In the genomic region with DNA sequence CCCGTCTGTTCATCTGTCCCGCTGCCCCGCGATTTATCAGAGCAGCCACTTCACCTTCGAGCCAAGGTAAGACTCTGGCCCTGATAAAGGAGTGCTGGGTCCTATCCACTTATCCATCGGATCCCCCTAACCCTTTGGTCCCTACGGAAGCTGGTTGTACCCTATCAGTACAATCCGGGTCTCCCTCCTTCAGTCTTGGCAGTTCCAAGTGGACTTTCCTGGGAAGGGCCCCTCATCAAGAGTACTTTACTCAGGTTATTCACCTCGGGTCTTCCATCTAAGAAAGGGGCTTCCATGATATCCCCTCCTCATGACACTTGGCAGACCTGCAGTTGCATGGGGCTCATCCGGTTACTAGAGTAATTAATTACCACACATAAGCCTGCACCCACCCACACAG, we compare ENCODE assay signal across 8 mouse cellular contexts. TPM values are rescaled to one million over a fixed set of nuclear protein-coding genes. Genes with fewer than 3 reads are reported as not detected.
A peak's percentile ranks its signal among the peaks of the same experiment; 100 is the strongest.
DNase-seq lines count a peak whose midpoint lies in the region; ATAC-seq and TF ChIP-seq lines count a peak whose summit lies in the region.

No protein-coding gene starts in this region.

- peak; percentile 18; the same call in 1 of the 2 replicates for ATAC-seq in hindbrain, embryonic 12.5 days (ENCODE audit: low FRiP score)
- ATAC-seq in midbrain, embryonic 12.5 days (ENCODE audit: low FRiP score, low read depth), result no peak
- ATAC-seq in cerebellum, adult (ENCODE audit: insufficient number of reproducible peaks, low FRiP score, low TSS enrichment), result no peak

- peak overlapping the region; percentile 50 for H3K4me3 ChIP-seq in kidney, adult 2 months (ENCODE audit: insufficient read depth, low read depth, low read length)
- H3K4me3 ChIP-seq in cortical plate, adult 2 months (ENCODE audit: insufficient read depth, low read length), result peak overlapping the region; percentile 41
- peak overlapping the region; percentile 51 for H3K4me3 ChIP-seq in hindbrain, embryonic 12.5 days
- peak overlapping the region; percentile 55 for H3K4me3 ChIP-seq in midbrain, embryonic 12.5 days
- H3K4me3 ChIP-seq in thymus, adult 2 months (ENCODE audit: control insufficient read depth, insufficient read depth, low read length), result no peak overlapping the region

- no peaks in the 10 kb centered on the region for H3K9me3 ChIP-seq in hindbrain, embryonic 12.5 days (replicated peaks)
- no peaks in the 10 kb centered on the region for H3K9me3 ChIP-seq in midbrain, embryonic 12.5 days

- no peak for TF ChIP-seq POLR2A in kidney, adult 2 months (IDR thresholded peaks at IDR 0.05; ENCODE audit: low read depth, low read length)
- no peak for TF ChIP-seq POLR2A in cortical plate, adult 2 months (IDR thresholded peaks at IDR 0.05; ENCODE audit: extremely low read depth, insufficient read depth, low read length)
- TF ChIP-seq POLR2A in thymus, adult 2 months (IDR thresholded peaks at IDR 0.05; ENCODE audit: control insufficient read depth, extremely low read depth, insufficient read depth, low read length, poor library complexity), result no peak

- H3K27ac ChIP-seq in kidney, adult 2 months (ENCODE audit: insufficient read depth, low read depth, low read length), result peak overlapping the region; percentile 81
- H3K27ac ChIP-seq in cortical plate, adult 2 months (ENCODE audit: insufficient read depth, low read length), result peak overlapping the region; percentile 63
- peak overlapping the region; percentile 1; the same call in 1 of the 2 replicates for H3K27ac ChIP-seq in hindbrain, embryonic 12.5 days
- H3K27ac ChIP-seq in midbrain, embryonic 12.5 days (replicated peaks), result no peak overlapping the region
- no peak overlapping the region for H3K27ac ChIP-seq in thymus, adult 2 months (ENCODE audit: control insufficient read depth, insufficient read depth, low read length)

- no peaks in the 10 kb centered on the region for H3K27me3 ChIP-seq in kidney, adult 2 months (replicated peaks; ENCODE audit: control insufficient read depth, insufficient read depth, low read length)
- H3K27me3 ChIP-seq in hindbrain, embryonic 12.5 days, result peaks cover 16% of the 10 kb centered on the region
- peaks cover 30% of the 10 kb centered on the region for H3K27me3 ChIP-seq in midbrain, embryonic 12.5 days
- peaks cover 7% of the 10 kb centered on the region; the same call in 1 of the 2 replicates for H3K27me3 ChIP-seq in thymus, adult 2 months (ENCODE audit: control insufficient read depth, insufficient read depth, low read length)

- H3K4me2 ChIP-seq in hindbrain, embryonic 12.5 days (replicated peaks), result peak overlapping the region; percentile 77
- peak overlapping the region; percentile 72 for H3K4me2 ChIP-seq in midbrain, embryonic 12.5 days (replicated peaks)

- no peaks in the 10 kb centered on the region for H3K36me3 ChIP-seq in kidney, adult 2 months (ENCODE audit: control insufficient read depth, insufficient read depth, low read length)
- no peaks in the 10 kb centered on the region for H3K36me3 ChIP-seq in hindbrain, embryonic 12.5 days
- no peaks in the 10 kb centered on the region for H3K36me3 ChIP-seq in midbrain, embryonic 12.5 days
- no peaks in the 10 kb centered on the region for H3K36me3 ChIP-seq in thymus, adult 2 months (ENCODE audit: control insufficient read depth, insufficient read depth, low read length)

- 15% methylated on average over 10 of the region's 10 CpGs for WGBS in kidney, adult 2 months
- WGBS in hindbrain, embryonic 12.5 days, result 22% methylated on average over 10 of the region's 10 CpGs
- WGBS in midbrain, embryonic 12.5 days, result 18% methylated on average over 10 of the region's 10 CpGs
- WGBS in thymus, adult 2 months, result 29% methylated on average over 10 of the region's 10 CpGs

- no peak for DNase-seq in kidney, adult 2 months
- DNase-seq in kidney, postnatal 4 days, result no peak
- no peak for DNase-seq in thymus, adult 2 months
- DNase-seq in spleen, adult 12 weeks (ENCODE audit: low spot score), result no peak

- H3K9ac ChIP-seq in hindbrain, embryonic 12.5 days, result peak overlapping the region; percentile 59
- peak overlapping the region; percentile 50 for H3K9ac ChIP-seq in midbrain, embryonic 12.5 days (replicated peaks)

- TF ChIP-seq CTCF in kidney, adult 2 months (conservative IDR thresholded peaks at IDR 0.05; ENCODE audit: insufficient read depth, insufficient read length, low read depth, low read length), result no peak
- TF ChIP-seq CTCF in cortical plate, adult 2 months (IDR thresholded peaks at IDR 0.05; ENCODE audit: extremely low read depth, insufficient read depth, low read length), result no peak
- no peak for TF ChIP-seq CTCF in thymus, adult 2 months (IDR thresholded peaks at IDR 0.05; ENCODE audit: borderline replicate concordance, control insufficient read depth, extremely low read depth, insufficient read depth, low read length, poor library complexity)

- H3K4me1 ChIP-seq in kidney, adult 2 months (ENCODE audit: control insufficient read depth, insufficient read depth, low read length), result no peaks in the 10 kb centered on the region
- peaks cover 2% of the 10 kb centered on the region; the same call in 1 of the 2 replicates for H3K4me1 ChIP-seq in cortical plate, adult 2 months (ENCODE audit: control insufficient read depth, insufficient read depth, low read length)
- peaks cover 20% of the 10 kb centered on the region for H3K4me1 ChIP-seq in hindbrain, embryonic 12.5 days
- peaks cover 25% of the 10 kb centered on the region for H3K4me1 ChIP-seq in midbrain, embryonic 12.5 days
- peaks cover 3% of the 10 kb centered on the region for H3K4me1 ChIP-seq in thymus, adult 2 months (replicated peaks; ENCODE audit: control insufficient read depth, insufficient read depth, low read length)

RNA-seq across cellular contexts. Expression of a gene that starts 0.4 kb away (rescaled TPM):
- polyA plus RNA-seq in kidney, adult 2 months (2012; rRNA removed), result 17.0 and 17.1 TPM in 2 replicates
- polyA plus RNA-seq in cortical plate, adult 2 months (2012; rRNA removed), result 96.8 and 102 TPM in 2 replicates
- 0.53 and 0.83 TPM in 2 replicates for polyA plus RNA-seq in hindbrain, embryonic 12.5 days (2016; fragmentation: Nextera tagmentation; extraction: Ambion mirVana)
- polyA plus RNA-seq in midbrain, embryonic 12.5 days (2016; fragmentation: Nextera tagmentation; extraction: Ambion mirVana), result 0.64 and 0.85 TPM in 2 replicates
- polyA plus RNA-seq in thymus, adult 2 months (2012; rRNA removed), result 3.2 and 3.9 TPM in 2 replicates

RNA-seq across cellular contexts. Expression of a gene that starts 12.3 kb away (rescaled TPM):
- 0.06 and 0.11 TPM in 2 replicates for polyA plus RNA-seq in kidney, adult 2 months (2012; rRNA removed)
- 169 and 180 TPM in 2 replicates for polyA plus RNA-seq in cortical plate, adult 2 months (2012; rRNA removed)
- polyA plus RNA-seq in hindbrain, embryonic 12.5 days (2016; fragmentation: Nextera tagmentation; extraction: Ambion mirVana), result 1.2 and 2.0 TPM in 2 replicates
- polyA plus RNA-seq in midbrain, embryonic 12.5 days (2016; fragmentation: Nextera tagmentation; extraction: Ambion mirVana), result 1.7 and 2.7 TPM in 2 replicates
- 1.5 TPM in 2 replicates for polyA plus RNA-seq in thymus, adult 2 months (2012; rRNA removed)

RNA-seq across cellular contexts. Expression of a gene that starts 35.0 kb away (rescaled TPM):
- 4.9 and 5.6 TPM in 2 replicates for polyA plus RNA-seq in kidney, adult 2 months (2012; rRNA removed)
- 6.5 TPM in 2 replicates for polyA plus RNA-seq in cortical plate, adult 2 months (2012; rRNA removed)
- 9.4 and 9.8 TPM in 2 replicates for polyA plus RNA-seq in hindbrain, embryonic 12.5 days (2016; fragmentation: Nextera tagmentation; extraction: Ambion mirVana)
- polyA plus RNA-seq in midbrain, embryonic 12.5 days (2016; fragmentation: Nextera tagmentation; extraction: Ambion mirVana), result 10.7 and 11.4 TPM in 2 replicates
- polyA plus RNA-seq in thymus, adult 2 months (2012; rRNA removed), result 20.8 and 25.3 TPM in 2 replicates

RNA-seq across cellular contexts. Expression of a gene that starts 43.5 kb away (rescaled TPM):
- 21.5 and 36.4 TPM in 2 replicates for polyA plus RNA-seq in kidney, adult 2 months (2012; rRNA removed)
- 534 and 567 TPM in 2 replicates for polyA plus RNA-seq in cortical plate, adult 2 months (2012; rRNA removed)
- 13.7 and 16.1 TPM in 2 replicates for polyA plus RNA-seq in hindbrain, embryonic 12.5 days (2016; fragmentation: Nextera tagmentation; extraction: Ambion mirVana)
- polyA plus RNA-seq in midbrain, embryonic 12.5 days (2016; fragmentation: Nextera tagmentation; extraction: Ambion mirVana), result 12.8 and 13.2 TPM in 2 replicates
- 24.4 and 28.5 TPM in 2 replicates for polyA plus RNA-seq in thymus, adult 2 months (2012; rRNA removed)

Comparison
In these comparisons a context has a peak if more than half of its experiments do, and no peak if none do; other contexts are left out.
1. H3K27ac ChIP-seq: peak in kidney, adult 2 months (single experiment), cortical plate, adult 2 months (single experiment) and hindbrain, embryonic 12.5 days (single experiment); none in midbrain, embryonic 12.5 days (single experiment) and thymus, adult 2 months (single experiment).
2. RNA of a gene that starts 12.3 kb away (polyA plus RNA-seq): 169 to 180 TPM in cortical plate, adult 2 months; 1.7 to 2.7 TPM in midbrain, embryonic 12.5 days, 1.5 TPM in thymus, adult 2 months, 1.2 to 2.0 TPM in hindbrain, embryonic 12.5 days and 0.06 to 0.11 TPM in kidney, adult 2 months; every median in the first group is over 10 times any median in the second.